Mouse (Mus musculus) ES-E14 (cell line): Measurements from ENCODE around the gene Gm10337. TPM values are rescaled to one million over a fixed set of nuclear protein-coding genes. Genes with fewer than 3 reads are reported as not detected.

Experiments used
- DNase-seq: peaks from one replicate; pipeline ENCODE4 v3.0.0-alpha.2; 2013; ENCODE audit warnings: low read depth, low spot score
- H3K27ac ChIP-seq: 2 replicates; pipeline ENCODE4 v1.5.1; 2012; ENCODE audit warnings: low read depth, mild to moderate bottlenecking, low read length, moderate library complexity, mixed read lengths; ENCODE audit not compliant: poor library complexity, insufficient read depth, severe bottlenecking
- H3K36me3 ChIP-seq: 2 replicates; pipeline ENCODE4 v1.6.1; 2012; ENCODE audit warnings: mild to moderate bottlenecking, low read length, moderate library complexity, mixed read lengths; ENCODE audit not compliant: control insufficient read depth, poor library complexity, insufficient read depth, severe bottlenecking
- H3K4me1 ChIP-seq, 2 experiments: fragments of 150-350 bp in 1 of 2; sonication (generic) in 1 of 2; 2 replicates each; pipeline ENCODE4 v1.6.1; 2012; ENCODE audit warnings: low read length in 2 of 2, mild to moderate bottlenecking in 1 of 2, mixed read lengths in 1 of 2; ENCODE audit not compliant: control insufficient read depth in 2 of 2, insufficient read depth in 2 of 2, poor library complexity in 1 of 2
- H3K4me3 ChIP-seq, 2 experiments: fragments of 150-350 bp in 1 of 2; sonication (generic) in 1 of 2; 2 replicates each; pipeline ENCODE4 v1.5.1; 2012; ENCODE audit warnings: low read length in 2 of 2, low read depth in 1 of 2, mild to moderate bottlenecking in 1 of 2, mixed read lengths in 1 of 2; ENCODE audit not compliant: insufficient read depth in 1 of 2, poor library complexity in 1 of 2, severe bottlenecking in 1 of 2
- H3K9ac ChIP-seq: 2 replicates; pipeline ENCODE4 v1.6.1; 2012; ENCODE audit warnings: low read depth, mild to moderate bottlenecking, low read length, mixed read lengths; ENCODE audit not compliant: poor library complexity, insufficient read depth, severe bottlenecking
- H3K9me3 ChIP-seq: fragments of 150-350 bp; sonication (generic); 2 replicates; pipeline ENCODE4 v1.6.1; 2012; ENCODE audit warnings: low read depth, mild to moderate bottlenecking, low read length; ENCODE audit not compliant: control insufficient read depth, insufficient read depth
- CHD2 ChIP-seq: IDR thresholded peaks from 2 replicates; pipeline ENCODE4 v1.6.1; 2014; ENCODE audit warnings: mild to moderate bottlenecking, low read depth, low read length, inconsistent platforms
- HCFC1 ChIP-seq: IDR thresholded peaks from 2 replicates; pipeline ENCODE4 v1.6.1; 2012; ENCODE audit warnings: low read length, inconsistent platforms, borderline replicate concordance; ENCODE audit not compliant: insufficient read depth
- MAFK ChIP-seq: IDR thresholded peaks from 2 replicates; pipeline ENCODE4 v1.6.1; 2014; ENCODE audit warnings: mild to moderate bottlenecking, low read depth, low read length, inconsistent platforms; ENCODE audit not compliant: insufficient read depth
- ZC3H11A ChIP-seq: IDR thresholded peaks from 2 replicates; pipeline ENCODE4 v1.6.1; 2012; ENCODE audit warnings: low read depth, mild to moderate bottlenecking, inconsistent platforms, low read length, borderline replicate concordance
- ZNF384 ChIP-seq: IDR thresholded peaks from 2 replicates; pipeline ENCODE4 v1.6.1; 2012; ENCODE audit warnings: low read depth, low read length, inconsistent platforms
- in situ Hi-C, 2 experiments: fragments of 600-800 bp; cut with MboI; formaldehyde crosslinking; loops; one replicate each; pipeline ENCODE4 v1.15.1; 2025; ENCODE audit warnings: low sequenced_read_pairs in 2 of 2, inconsistent platforms in 1 of 2; ENCODE audit not compliant: unreplicated experiment in 2 of 2
- total RNA-seq: library from RNA; depleted of rRNA; stranded (reverse); fragments of 300-350 nt; gene quantifications from 2 replicates; pipeline ENCODE4 v1.2.3, GENCODE M21; 2012

Gm10337 gene
- total RNA-seq, 1 experiment, result not detected

GRCm38 (mm10) chr15:102519211-102520141 lies 16.0 kb downstream of the Gm10337 start:
- Histone ChIP-seq H3K4me1 (peaks cover 0 to 9% of the 10 kb centered on the region in 2 experiments; a peak in 2 of 4 replicates), H3K36me3 (peaks cover 31% of the 10 kb centered on the region), H3K9ac (peak overlapping the region; percentile 99), H3K9me3 (no peaks in the 10 kb centered on the region), H3K27ac (no peak overlapping the region; the same call in 1 of the 2 replicates), H3K4me3 (peak overlapping the region; percentile 92 to 93)
- in situ Hi-C loops, result no loop called here
- no peak for DNase-seq
- TF ChIP-seq CHD2 (no peak), ZC3H11A (no peak), ZNF384 (no peak), MAFK (no peak), HCFC1 (no peak)

- no peak overlapping the region for H3K4me3 ChIP-seq
- H3K9me3 ChIP-seq, result no peaks in the 10 kb centered on the region
- in situ Hi-C loops, result no loop called here
- TF ChIP-seq ZNF384, result no peak
- no peak for TF ChIP-seq CHD2
- TF ChIP-seq MAFK, result no peak
- TF ChIP-seq ZC3H11A, result no peak
- TF ChIP-seq HCFC1, result no peak
- DNase-seq, result no peak
- peaks cover 31% of the 10 kb centered on the region for H3K36me3 ChIP-seq
- no peak overlapping the region for H3K27ac ChIP-seq
- H3K4me1 ChIP-seq, result peaks cover 0 to 9% of the 10 kb centered on the region in 2 experiments; a peak in 2 of 4 replicates
- no peak overlapping the region for H3K9ac ChIP-seq
These were observed 16.9 kb downstream of the Gm10337 start for GRCm38 (mm10) chr15:102520416-102520815.

- TF ChIP-seq ZNF384 (no peak), HCFC1 (no peak), CHD2 (no peak), MAFK (no peak), ZC3H11A (no peak)
- Histone ChIP-seq H3K36me3 (peaks cover 31% of the 10 kb centered on the region), H3K9me3 (no peaks in the 10 kb centered on the region), H3K9ac (no peak overlapping the region), H3K27ac (no peak overlapping the region), H3K4me3 (no peak overlapping the region), H3K4me1 (peaks cover 0 to 3% of the 10 kb centered on the region in 2 experiments; a peak in 2 of 4 replicates)
- no peak for DNase-seq
- in situ Hi-C loops, result no loop called here
These were observed 18.0 kb downstream of the Gm10337 start for GRCm38 (mm10) chr15:102521480-102521879.

GRCm38 (mm10) chr15:102524892-102525485 lies 21.5 kb downstream of the Gm10337 start, which contains the start of gene Npff:
Gene Npff (minus strand): TSS chr15:102524942.
- TF ChIP-seq CHD2 (no peak), MAFK (no peak), ZC3H11A (peak; percentile 74; the same call in 1 of the 2 replicates), HCFC1 (no peak), ZNF384 (no peak)
- H3K9ac ChIP-seq, result no peak within 1 kb of the TSS
- H3K4me1 ChIP-seq, result no peaks in the 10 kb centered on the region
- H3K27ac ChIP-seq, result no peak within 1 kb of the TSS
- peak; percentile 68 for DNase-seq
- no peaks in the 10 kb centered on the region for H3K9me3 ChIP-seq
- peaks cover 31% of the 10 kb centered on the region for H3K36me3 ChIP-seq
- in situ Hi-C loops, result no loop called here
- no peak within 1 kb of the TSS for H3K4me3 ChIP-seq
